Mouse (Mus musculus): ENCODE data around the gene Sart3.

DNA sequence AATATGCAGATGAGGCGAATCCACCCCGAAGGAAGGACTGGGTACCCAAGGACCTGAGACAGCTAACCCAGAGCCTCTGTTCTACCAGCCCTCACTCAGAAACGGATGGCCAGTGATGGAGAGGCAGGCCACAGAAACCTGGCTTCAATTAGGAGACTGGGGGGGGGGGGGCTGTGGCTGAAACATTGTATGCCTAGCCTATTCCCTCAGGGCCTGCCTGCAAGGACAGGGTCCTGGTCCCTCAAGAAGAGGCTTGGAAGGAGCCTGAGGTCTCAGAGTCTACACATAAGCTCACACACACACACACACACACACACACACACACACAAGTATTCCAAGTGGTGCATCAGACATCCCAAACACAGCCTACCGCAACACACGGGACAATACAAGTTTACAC lies 27.4 kb upstream of the Sart3 start:
- TF ChIP-seq GATA1 (IDR thresholded peaks at IDR 0.05; ENCODE audit: borderline replicate concordance, low read length) (no peak), FLI1 (IDR thresholded peaks at IDR 0.05; ENCODE audit: low read length) (no peak)
